Comparison of ENCODE assay signal across 9 mouse cellular contexts in the genomic region with DNA sequence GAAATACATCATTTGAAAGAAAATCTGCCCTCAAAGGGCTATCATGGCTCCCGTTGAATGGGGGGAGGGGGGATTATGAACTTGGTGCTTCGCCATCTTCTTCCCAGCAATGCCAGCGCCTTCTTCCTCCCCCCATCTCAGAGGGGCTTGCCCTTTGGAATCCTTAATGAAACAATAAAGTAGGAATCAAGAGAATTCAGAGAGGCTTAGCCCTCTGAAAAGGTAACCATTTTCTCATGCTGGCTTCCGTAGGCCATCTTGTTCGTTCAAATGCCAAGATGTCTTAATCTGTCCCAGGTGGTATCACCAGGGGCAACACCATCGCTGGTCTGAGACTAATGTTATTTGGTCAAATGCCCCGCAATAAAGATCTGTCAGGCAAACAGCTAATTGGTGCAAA. TPM values are rescaled to one million over a fixed set of nuclear protein-coding genes. Genes with fewer than 3 reads are reported as not detected.
A peak's percentile ranks its signal among the peaks of the same experiment; 100 is the strongest.
DNase-seq lines count a peak whose midpoint lies in the region; ATAC-seq lines count a peak whose summit lies in the region.
"Had no signal": no experiment of that assay in that cellular context is flagged by ENCODE, and none has a peak within 500 bp of the region (broad histone marks: within the 10 kb centered on the region; RNA-seq: fewer than 3 reads in every experiment).

No protein-coding gene starts in this region.

- H3K4me1 ChIP-seq in kidney, embryonic 16.5 days (ENCODE audit: insufficient read depth, low read length) = peaks cover 13% of the 10 kb centered on the region; the same call in 1 of the 2 replicates
- peaks cover 42% of the 10 kb centered on the region for H3K4me1 ChIP-seq in hindbrain, embryonic 14.5 days (replicated peaks; ENCODE audit: control insufficient read depth, insufficient read depth, low read length)

- H3K9ac ChIP-seq in kidney, embryonic 16.5 days (replicated peaks; ENCODE audit: low read length) = peak overlapping the region; percentile 85
- H3K9ac ChIP-seq in hindbrain, embryonic 14.5 days = peak overlapping the region; percentile 100

- DNase-seq in kidney, adult 9 months = no peak
- DNase-seq in embryo, embryonic 11 days = peak; percentile 68
- peak; percentile 71 for DNase-seq in hindbrain, embryonic 14.5 days (ENCODE audit: low spot score)
- DNase-seq in neural tube, embryonic 10.5 days (ENCODE audit: extremely low spot score, low spot score) = peak; percentile 51
- no peak for DNase-seq in thymus, postnatal 36 days
- DNase-seq in layer of hippocampus, postnatal 14 days (ENCODE audit: low spot score in 2 of 2) = no peak
- DNase-seq: kidney, adult 11 months had no signal

- no peaks in the 10 kb centered on the region for H3K9me3 ChIP-seq in kidney, embryonic 16.5 days (ENCODE audit: low read length)
- H3K9me3 ChIP-seq in hindbrain, embryonic 14.5 days (ENCODE audit: control insufficient read depth, low read length) = no peaks in the 10 kb centered on the region

- H3K27me3 ChIP-seq in kidney, embryonic 16.5 days (ENCODE audit: insufficient read depth, low read length) = no peaks in the 10 kb centered on the region
- no peaks in the 10 kb centered on the region for H3K27me3 ChIP-seq in hindbrain, embryonic 14.5 days (ENCODE audit: control insufficient read depth, insufficient read depth, low read length)

- no peak overlapping the region for H3K27ac ChIP-seq in kidney, embryonic 16.5 days (ENCODE audit: low read length)
- H3K27ac ChIP-seq in hindbrain, embryonic 14.5 days = peak overlapping the region; percentile 100

- H3K36me3 ChIP-seq in kidney, embryonic 16.5 days (ENCODE audit: insufficient read depth, low read length) = no peaks in the 10 kb centered on the region
- peaks cover 9% of the 10 kb centered on the region; the same call in 1 of the 2 replicates for H3K36me3 ChIP-seq in hindbrain, embryonic 14.5 days (replicated peaks; ENCODE audit: control insufficient read depth, insufficient read depth)

- peak overlapping the region; percentile 82 for H3K4me3 ChIP-seq in kidney, embryonic 16.5 days (ENCODE audit: low read length)
- peak overlapping the region; percentile 100 for H3K4me3 ChIP-seq in hindbrain, embryonic 14.5 days (replicated peaks; ENCODE audit: low read length)

- no peak for ATAC-seq in kidney, embryonic 16.5 days (ENCODE audit: low FRiP score, low TSS enrichment)
- no peak for ATAC-seq in hindbrain, embryonic 14.5 days (ENCODE audit: low FRiP score)
- ATAC-seq in megakaryocyte-erythroid progenitor cell, adult 5-6 weeks (replicated peaks; ENCODE audit: low FRiP score, low TSS enrichment, poor library complexity, severe bottlenecking) = no peak

- 39% methylated on average over 7 of the region's 7 CpGs for WGBS in kidney, embryonic 16.5 days
- WGBS in hindbrain, embryonic 14.5 days = 7% methylated on average over 7 of the region's 7 CpGs

- H3K4me2 ChIP-seq in kidney, embryonic 16.5 days (replicated peaks; ENCODE audit: low read depth, low read length) = peak overlapping the region; percentile 78
- H3K4me2 ChIP-seq in hindbrain, embryonic 14.5 days (replicated peaks) = peak overlapping the region; percentile 70

RNA-seq across cellular contexts. Expression of a gene that starts 2.1 kb away (rescaled TPM):
- 14.5 and 15.4 TPM in 2 replicates for polyA plus RNA-seq in kidney, embryonic 16.5 days (2015; fragmentation: Nextera tagmentation; extraction: Ambion mirVana)
- 262 and 283 TPM in 2 replicates for polyA plus RNA-seq in hindbrain, embryonic 14.5 days (2014; fragmentation: Nextera tagmentation; extraction: Ambion mirVana)
- 0.40 and 0.52 TPM in 2 replicates for total RNA-seq in megakaryocyte-erythroid progenitor cell, adult 5-6 weeks (2014; fragmentation: Nextera tagmentation)
- 2.0 and 4.8 TPM in 2 replicates for total RNA-seq in megakaryocyte-erythroid progenitor cell, adult 5-6 weeks (2017)
- total RNA-seq in layer of hippocampus, postnatal 14 days (2021) = 1,000 to 10,000 TPM in 1 of 2 experiments, 100 to 1,000 TPM in 1; 941 to 1,006 TPM

Comparison
In these comparisons a context has a peak if more than half of its experiments do, and no peak if none do; other contexts are left out.
1. DNase-seq: peak in embryo, embryonic 11 days (single experiment), hindbrain, embryonic 14.5 days (single experiment) and neural tube, embryonic 10.5 days (single experiment); none in kidney, adult 9 months (single experiment), thymus, postnatal 36 days (0 of 2) and layer of hippocampus, postnatal 14 days (0 of 2).
2. RNA of a gene that starts 2.1 kb away (total RNA-seq): 941 to 1,006 TPM in layer of hippocampus, postnatal 14 days; 0.40 to 4.8 TPM in megakaryocyte-erythroid progenitor cell, adult 5-6 weeks; every median in the first group is over 100 times any median in the second.